Mouse (Mus musculus) lung, embryonic 15.5 days (tissue): ENCODE data around the gene Fndc3b. TPM values are rescaled to one million over a fixed set of nuclear protein-coding genes. Genes with fewer than 3 reads are reported as not detected.

ENCODE experiments used
- ATAC-seq: fragments of 200-750 bp; cut with Nextera tagmentation; 2 replicates; pipeline ENCODE4 v1.8.0; 2017; ENCODE audit warnings: moderate number of reproducible peaks, borderline replicate concordance; ENCODE audit not compliant: low FRiP score, low TSS enrichment; ENCODE audit errors: extremely low read depth
- H3K27ac ChIP-seq: fragments of 300-500 bp; sonication (generic); 2 replicates; pipeline ENCODE4 v1.5.1; 2015; ENCODE audit warnings: moderate library complexity, mild to moderate bottlenecking, inconsistent platforms
- H3K27me3 ChIP-seq: fragments of 300-500 bp; sonication (generic); 2 replicates; pipeline ENCODE4 v1.6.1; 2015; ENCODE audit warnings: inconsistent platforms
- H3K36me3 ChIP-seq: fragments of 300-500 bp; sonication (generic); 2 replicates; pipeline ENCODE4 v1.6.1; 2015; ENCODE audit warnings: inconsistent platforms
- H3K4me1 ChIP-seq: fragments of 300-500 bp; sonication (generic); 2 replicates; pipeline ENCODE4 v1.6.1; 2015; ENCODE audit warnings: inconsistent platforms
- H3K4me2 ChIP-seq: fragments of 300-500 bp; sonication (generic); 2 replicates; pipeline ENCODE4 v1.6.1; 2015; ENCODE audit warnings: inconsistent platforms, mild to moderate bottlenecking, moderate library complexity
- H3K4me3 ChIP-seq: fragments of 300-500 bp; sonication (generic); 2 replicates; pipeline ENCODE4 v1.5.1; 2015; ENCODE audit warnings: mild to moderate bottlenecking, inconsistent platforms
- H3K9ac ChIP-seq: fragments of 300-500 bp; sonication (generic); 2 replicates; pipeline ENCODE4 v1.6.1; 2015; ENCODE audit warnings: inconsistent platforms
- H3K9me3 ChIP-seq: fragments of 300-500 bp; sonication (generic); 2 replicates; pipeline ENCODE4 v1.6.1; 2016; ENCODE audit warnings: inconsistent platforms
- WGBS: fragments of 180-500 bp; shearing (Covaris S2); methylation state at CpG from one replicate; pipeline ENCODE4 v1.1.7; 2015; 5-methylcytosine and 5-hydroxymethylcytosine counted together
- polyA plus RNA-seq: library from polyadenylated mRNA; unstranded; fragments of >200 nt; fragmentation: Nextera tagmentation; extraction: Ambion mirVana; gene quantifications from 2 replicates; pipeline ENCODE4 v1.2.1, GENCODE M21; 2015

Gene Fndc3b
- polyA plus RNA-seq, 1 experiment from 2014 or later = 35.7 TPM

DNA sequence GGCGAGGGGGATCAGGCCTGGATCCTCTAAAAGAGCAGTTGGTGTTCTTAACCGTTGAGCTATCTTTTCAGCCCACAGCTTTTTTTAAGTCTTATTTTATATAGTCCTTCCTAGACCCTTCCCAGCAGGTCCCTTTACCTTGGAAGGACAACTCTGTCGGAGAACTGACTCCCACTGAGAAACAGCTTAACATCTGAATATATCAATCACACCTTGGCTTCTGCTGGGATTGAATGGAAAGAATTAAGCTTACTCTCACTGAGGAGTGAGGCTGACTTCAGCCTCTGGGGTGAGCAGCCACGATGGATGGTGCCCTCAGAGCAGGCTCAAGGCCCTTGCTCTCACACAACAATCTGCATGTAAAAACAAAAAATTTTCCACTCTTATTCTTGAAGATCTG, 179.1 kb downstream of the Fndc3b start:
- Histone ChIP-seq H3K9me3 (no peaks in the 10 kb centered on the region), H3K4me3 (no peak overlapping the region), H3K27ac (no peak overlapping the region), H3K4me2 (no peak overlapping the region), H3K4me1 (no peaks in the 10 kb centered on the region), H3K36me3 (peaks cover 43% of the 10 kb centered on the region), H3K9ac (no peak overlapping the region), H3K27me3 (no peaks in the 10 kb centered on the region)
- no peak for ATAC-seq
- 58% methylated on average over 4 of the region's 4 CpGs for WGBS

DNA sequence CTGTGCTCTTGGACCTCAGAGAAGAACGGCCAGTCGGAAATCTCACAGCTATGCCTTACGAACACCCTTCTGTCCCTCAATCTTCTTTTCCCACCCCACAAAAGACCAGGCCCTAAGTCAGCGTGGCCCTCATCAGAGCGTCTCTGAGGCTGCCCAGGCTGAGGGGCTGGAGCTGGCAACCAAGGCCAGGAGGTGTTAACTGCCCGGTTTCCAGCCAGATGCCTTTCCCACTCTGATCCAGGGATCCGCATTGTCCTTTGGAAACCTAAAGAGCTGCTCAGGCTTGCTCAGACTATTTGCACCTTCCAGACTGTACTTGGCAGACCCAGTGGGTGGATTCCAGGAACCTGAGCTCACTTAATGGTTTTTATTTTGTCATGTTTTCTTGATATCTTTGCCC, 180.7 kb downstream of the Fndc3b start:
- H3K27ac ChIP-seq = 0 out of 2 replicates have a peak overlapping the region, but pooled peaks have one; percentile 12
- H3K27me3 ChIP-seq = no peaks in the 10 kb centered on the region
- no peak for ATAC-seq
- no peaks in the 10 kb centered on the region for H3K4me1 ChIP-seq
- no peak overlapping the region for H3K4me2 ChIP-seq
- peaks cover 31% of the 10 kb centered on the region; the same call in 1 of the 2 replicates for H3K36me3 ChIP-seq
- no peaks in the 10 kb centered on the region for H3K9me3 ChIP-seq
- no peak overlapping the region for H3K9ac ChIP-seq
- WGBS = 76% methylated on average over 7 of the region's 7 CpGs
- H3K4me3 ChIP-seq = no peak overlapping the region

DNA sequence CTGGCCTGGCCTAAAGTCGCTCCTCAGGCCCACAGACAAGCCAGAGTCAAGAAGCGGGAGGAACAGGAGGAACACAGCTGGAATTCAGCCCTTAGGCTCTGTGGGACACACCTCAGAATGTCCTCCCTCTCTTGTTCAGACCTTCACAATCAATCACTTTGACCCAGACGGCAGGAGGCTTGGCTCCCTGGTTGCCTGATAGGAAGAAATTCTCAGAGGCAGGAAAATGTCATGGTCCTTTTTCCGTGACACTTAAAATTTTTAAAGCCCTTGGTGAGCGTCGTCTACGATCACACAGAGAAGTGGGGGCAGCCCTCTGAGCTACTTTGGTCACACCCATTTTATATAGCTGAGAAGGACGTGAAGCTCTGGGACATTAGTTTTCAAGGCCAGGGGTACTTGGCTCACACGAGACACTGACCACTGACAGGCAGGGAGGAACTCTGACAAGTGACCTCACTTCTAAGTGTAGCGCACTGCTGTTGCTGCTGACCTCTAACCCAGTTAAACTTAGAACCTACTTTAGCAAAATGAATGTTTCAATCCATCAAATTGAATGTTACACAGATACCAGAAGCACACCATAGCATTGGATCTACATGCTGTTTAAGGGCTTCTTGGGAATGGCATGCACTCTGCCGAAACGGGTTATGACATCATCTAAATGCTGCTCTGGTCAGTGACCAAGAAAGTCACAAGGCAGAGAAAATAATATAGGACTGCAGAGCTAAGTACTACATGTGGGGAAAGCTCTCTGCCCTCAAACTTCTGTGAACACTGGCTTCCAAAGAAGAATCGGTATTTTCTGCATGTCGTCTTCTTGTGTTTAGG, 181.7 kb downstream of the Fndc3b start:
- no peak overlapping the region for H3K4me2 ChIP-seq
- H3K27ac ChIP-seq = no peak overlapping the region
- H3K9me3 ChIP-seq = no peaks in the 10 kb centered on the region
- no peaks in the 10 kb centered on the region for H3K27me3 ChIP-seq
- WGBS = 57% methylated on average over 14 of the region's 14 CpGs
- peaks cover 25% of the 10 kb centered on the region; the same call in 1 of the 2 replicates for H3K36me3 ChIP-seq
- no peak overlapping the region for H3K4me3 ChIP-seq
- ATAC-seq = no peak
- H3K4me1 ChIP-seq = no peaks in the 10 kb centered on the region
- no peak overlapping the region for H3K9ac ChIP-seq

DNA sequence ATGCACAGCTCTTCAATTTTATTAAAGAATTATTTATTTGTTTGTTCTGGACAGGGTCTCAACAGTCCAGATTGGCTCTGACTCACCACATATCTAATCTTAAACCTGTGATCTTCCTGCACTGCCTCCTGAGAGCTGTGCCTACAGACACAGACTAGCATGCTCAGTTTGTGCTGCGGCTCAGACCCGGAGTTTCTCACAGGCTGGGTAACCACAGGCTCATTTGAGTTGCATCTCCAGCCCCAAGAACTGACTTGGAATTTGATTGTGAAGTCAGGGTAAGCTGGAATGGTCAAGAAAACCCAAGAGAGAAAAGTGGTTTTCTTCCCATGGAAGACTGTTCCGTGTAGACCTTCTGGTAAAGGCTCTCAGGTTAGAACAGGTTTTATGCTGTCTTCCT, 184.1 kb downstream of the Fndc3b start:
- Histone ChIP-seq H3K27ac (no peak overlapping the region), H3K9me3 (no peaks in the 10 kb centered on the region), H3K9ac (no peak overlapping the region), H3K4me3 (no peak overlapping the region), H3K4me2 (no peak overlapping the region), H3K36me3 (peaks cover 13% of the 10 kb centered on the region; the same call in 1 of the 2 replicates), H3K4me1 (peaks cover 8% of the 10 kb centered on the region; the same call in 1 of the 2 replicates), H3K27me3 (no peaks in the 10 kb centered on the region)
- 81% methylated on average over 3 of the region's 3 CpGs for WGBS
- no peak for ATAC-seq

DNA sequence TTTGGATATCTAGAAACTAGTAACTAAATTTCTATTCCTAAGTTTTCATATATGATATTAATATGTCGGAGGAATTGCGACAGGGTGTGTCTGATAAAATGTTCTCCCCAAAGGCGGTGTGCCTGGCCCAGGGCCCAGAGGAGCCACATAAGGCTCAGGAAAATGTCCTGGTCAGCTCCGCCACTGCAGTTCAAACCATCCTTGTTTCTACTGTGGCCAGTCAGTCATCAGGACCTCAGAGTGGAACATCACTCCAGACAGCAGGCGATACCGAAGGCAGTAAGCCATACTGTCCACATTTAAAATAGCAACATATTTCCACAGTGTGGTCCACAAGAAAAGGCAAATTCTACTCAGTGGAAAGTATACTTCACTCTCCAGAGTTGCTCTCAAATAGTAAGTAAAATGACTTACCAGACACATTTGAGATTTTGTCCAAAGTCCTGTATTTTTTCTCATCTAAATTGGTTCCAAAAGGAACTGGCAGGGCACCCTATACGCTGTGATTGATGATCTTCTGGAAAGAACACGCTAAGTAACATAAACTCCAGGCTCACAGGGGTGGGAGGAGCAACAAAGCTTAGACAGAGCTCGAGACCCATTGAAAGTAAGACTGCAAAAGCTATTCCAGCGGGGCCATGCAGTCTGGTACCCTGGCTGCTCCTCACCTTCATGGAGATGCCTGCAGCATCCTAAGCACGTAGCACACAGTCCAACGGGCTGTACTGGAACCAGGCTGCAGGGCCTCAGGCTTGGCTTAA, 187.8 kb downstream of the Fndc3b start:
- H3K27ac ChIP-seq = no peak overlapping the region
- no peaks in the 10 kb centered on the region for H3K27me3 ChIP-seq
- H3K4me1 ChIP-seq = peaks cover 8% of the 10 kb centered on the region; the same call in 1 of the 2 replicates
- 54% methylated on average over 12 of the region's 12 CpGs for WGBS
- H3K4me2 ChIP-seq = no peak overlapping the region
- H3K4me3 ChIP-seq = no peak overlapping the region
- H3K9ac ChIP-seq = no peak overlapping the region
- no peaks in the 10 kb centered on the region for H3K9me3 ChIP-seq
- H3K36me3 ChIP-seq = no peaks in the 10 kb centered on the region; the same call in 1 of the 2 replicates
- peak; percentile 39; the same call in 1 of the 2 replicates for ATAC-seq

DNA sequence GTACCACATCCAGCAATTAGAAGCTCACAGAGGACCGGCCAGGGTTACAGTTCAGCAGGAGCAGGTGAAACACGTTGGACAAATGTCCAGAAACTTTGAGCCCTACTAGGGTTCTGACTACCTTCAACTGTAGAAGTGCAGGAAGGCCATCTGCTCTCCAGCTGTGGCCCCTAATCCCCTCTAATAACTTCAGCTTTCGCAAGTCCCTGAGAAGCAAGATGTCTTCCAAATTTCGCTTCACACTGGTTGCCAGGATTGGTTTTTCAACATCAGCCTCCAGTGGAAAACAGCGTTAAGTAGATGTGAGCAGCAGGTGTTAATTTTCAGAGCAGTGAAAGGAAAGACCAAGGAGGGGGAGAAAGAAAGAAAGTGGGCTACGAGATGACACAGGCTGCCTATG, 190.7 kb downstream of the Fndc3b start:
- H3K9me3 ChIP-seq = no peaks in the 10 kb centered on the region
- no peak for ATAC-seq
- H3K4me2 ChIP-seq = no peak overlapping the region
- no peak overlapping the region for H3K4me3 ChIP-seq
- no peak overlapping the region for H3K27ac ChIP-seq
- 74% methylated on average over 6 of the region's 6 CpGs for WGBS
- peaks cover 8% of the 10 kb centered on the region; the same call in 1 of the 2 replicates for H3K4me1 ChIP-seq
- H3K36me3 ChIP-seq = no peaks in the 10 kb centered on the region
- H3K9ac ChIP-seq = no peak overlapping the region
- no peaks in the 10 kb centered on the region for H3K27me3 ChIP-seq

DNA sequence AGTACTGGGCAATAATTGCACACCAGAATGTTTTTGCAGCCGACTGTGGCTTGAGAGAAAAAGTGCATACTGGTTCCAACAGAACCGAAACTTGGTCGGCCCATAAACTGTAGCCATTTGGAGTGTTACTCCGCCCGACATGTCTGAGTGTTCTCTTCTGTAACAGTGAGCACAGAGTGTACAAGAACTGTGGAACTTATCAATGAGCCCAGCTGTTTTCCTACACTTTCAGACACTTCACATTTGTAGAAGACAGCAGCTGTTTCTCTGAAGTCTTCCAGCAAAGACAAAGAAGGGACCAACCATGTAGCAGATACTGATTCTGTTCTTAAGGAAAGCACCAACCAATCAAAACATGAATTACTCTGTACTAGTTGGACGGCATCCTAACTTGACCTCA, 191.6 kb downstream of the Fndc3b start:
- H3K4me1 ChIP-seq = peaks cover 8% of the 10 kb centered on the region; the same call in 1 of the 2 replicates
- WGBS = 85% methylated on average over 6 of the region's 6 CpGs
- no peaks in the 10 kb centered on the region for H3K9me3 ChIP-seq
- H3K27me3 ChIP-seq = no peaks in the 10 kb centered on the region
- no peaks in the 10 kb centered on the region for H3K36me3 ChIP-seq
- H3K9ac ChIP-seq = no peak overlapping the region
- ATAC-seq = no peak
- no peak overlapping the region for H3K27ac ChIP-seq
- H3K4me3 ChIP-seq = no peak overlapping the region
- no peak overlapping the region for H3K4me2 ChIP-seq

DNA sequence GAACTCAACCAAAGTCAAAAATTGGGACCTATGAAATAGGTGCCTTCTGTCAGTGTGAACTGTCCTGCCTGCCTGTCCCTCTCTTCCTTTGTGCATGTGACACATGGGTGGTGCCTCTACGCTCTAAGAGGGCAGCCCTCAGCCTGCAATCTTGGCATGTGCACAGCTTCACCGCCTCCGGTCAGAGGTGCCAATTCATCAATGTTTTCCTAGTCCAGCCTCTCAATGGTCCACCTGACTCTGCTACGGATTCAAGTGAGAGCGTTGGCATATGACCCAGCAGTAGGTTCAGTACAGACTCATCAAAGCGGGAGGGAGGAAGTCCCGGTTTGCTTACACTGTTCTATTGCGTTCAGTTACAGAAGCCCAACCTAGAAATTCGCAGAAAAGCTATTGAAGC, 192.2 kb downstream of the Fndc3b start:
- ATAC-seq = no peak
- H3K9me3 ChIP-seq = no peaks in the 10 kb centered on the region
- 69% methylated on average over 9 of the region's 9 CpGs for WGBS
- no peaks in the 10 kb centered on the region for H3K36me3 ChIP-seq
- no peak overlapping the region for H3K4me3 ChIP-seq
- H3K27me3 ChIP-seq = no peaks in the 10 kb centered on the region
- H3K27ac ChIP-seq = no peak overlapping the region
- no peak overlapping the region for H3K4me2 ChIP-seq
- H3K9ac ChIP-seq = no peak overlapping the region
- H3K4me1 ChIP-seq = peaks cover 8% of the 10 kb centered on the region; the same call in 1 of the 2 replicates

DNA sequence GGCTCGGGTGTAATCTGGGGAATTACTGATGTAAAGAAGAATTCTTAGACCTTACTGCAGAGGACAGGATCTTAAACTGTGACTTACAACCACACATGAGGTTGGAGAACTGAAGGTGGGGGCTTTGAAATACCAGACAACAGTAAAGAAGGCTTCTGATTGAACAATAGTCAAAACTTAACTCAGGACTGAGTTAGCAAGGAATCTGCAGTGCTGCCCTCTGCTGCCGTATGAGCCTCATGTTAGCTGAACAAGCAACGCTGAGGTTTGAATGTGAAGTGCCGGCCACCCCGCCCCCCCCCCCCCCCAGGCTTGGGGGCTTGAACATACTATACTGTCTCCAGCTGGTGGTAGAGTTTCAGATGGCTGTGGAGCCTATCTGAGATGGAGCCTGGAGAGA, 194.6 kb downstream of the Fndc3b start:
- Histone ChIP-seq H3K9me3 (no peaks in the 10 kb centered on the region), H3K4me1 (no peaks in the 10 kb centered on the region), H3K4me2 (no peak overlapping the region), H3K27me3 (no peaks in the 10 kb centered on the region), H3K36me3 (no peaks in the 10 kb centered on the region), H3K27ac (no peak overlapping the region), H3K9ac (no peak overlapping the region), H3K4me3 (no peak overlapping the region)
- ATAC-seq = no peak
- 41% methylated on average over 5 of the region's 5 CpGs for WGBS

DNA sequence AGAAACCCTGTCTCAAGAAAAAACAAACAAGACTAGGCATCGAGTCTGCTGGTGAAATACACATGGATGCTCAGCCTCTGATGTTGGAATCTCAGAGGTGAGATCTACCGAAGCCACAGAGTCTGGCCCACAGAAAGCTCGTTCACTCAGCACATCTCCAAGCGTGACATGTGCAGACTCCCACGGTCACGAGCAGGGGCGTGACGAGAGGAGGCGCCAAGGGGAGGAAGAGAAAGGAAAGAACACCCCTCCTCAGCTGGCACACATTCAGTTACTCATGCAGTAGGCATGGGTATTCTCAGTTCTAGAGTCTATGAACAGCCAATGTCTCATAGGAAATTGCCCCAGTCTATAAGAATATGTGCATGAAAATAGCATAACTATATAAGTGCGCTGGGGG, 199.3 kb downstream of the Fndc3b start:
- WGBS = 67% methylated on average over 10 of the region's 10 CpGs
- H3K36me3 ChIP-seq = peaks cover 22% of the 10 kb centered on the region

DNA sequence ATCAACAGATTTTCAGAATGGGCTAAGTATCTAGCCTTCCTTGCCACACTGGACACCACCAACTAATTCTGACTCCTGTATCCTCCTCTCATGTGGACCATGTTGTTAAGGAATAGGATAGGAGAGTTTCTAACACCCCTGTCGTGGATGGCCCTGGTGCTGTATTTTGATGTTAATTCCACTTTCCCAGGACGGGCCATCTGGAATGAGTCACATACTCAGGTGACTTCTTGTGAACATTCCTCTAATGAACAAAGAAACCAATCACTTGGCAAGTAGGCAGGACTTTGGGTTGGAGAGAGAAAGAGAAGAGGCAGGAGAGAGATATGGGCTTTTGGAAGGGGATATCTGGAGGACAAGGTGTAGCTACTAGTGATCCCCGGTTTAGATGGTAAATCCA, 204.2 kb downstream of the Fndc3b start:
- Histone ChIP-seq H3K27ac (no peak overlapping the region), H3K27me3 (no peaks in the 10 kb centered on the region), H3K9me3 (no peaks in the 10 kb centered on the region), H3K9ac (no peak overlapping the region), H3K4me3 (no peak overlapping the region), H3K36me3 (peaks cover 53% of the 10 kb centered on the region), H3K4me1 (no peaks in the 10 kb centered on the region), H3K4me2 (no peak overlapping the region)
- ATAC-seq = no peak
- 87% methylated on average over 3 of the region's 3 CpGs for WGBS

More for the DNA sequence above, 199.3 kb downstream of the Fndc3b start:
- Histone ChIP-seq H3K9me3 (no peaks in the 10 kb centered on the region), H3K4me1 (no peaks in the 10 kb centered on the region), H3K4me3 (no peak overlapping the region), H3K27ac (no peak overlapping the region), H3K27me3 (no peaks in the 10 kb centered on the region), H3K9ac (no peak overlapping the region), H3K4me2 (no peak overlapping the region)
- no peak for ATAC-seq

DNA sequence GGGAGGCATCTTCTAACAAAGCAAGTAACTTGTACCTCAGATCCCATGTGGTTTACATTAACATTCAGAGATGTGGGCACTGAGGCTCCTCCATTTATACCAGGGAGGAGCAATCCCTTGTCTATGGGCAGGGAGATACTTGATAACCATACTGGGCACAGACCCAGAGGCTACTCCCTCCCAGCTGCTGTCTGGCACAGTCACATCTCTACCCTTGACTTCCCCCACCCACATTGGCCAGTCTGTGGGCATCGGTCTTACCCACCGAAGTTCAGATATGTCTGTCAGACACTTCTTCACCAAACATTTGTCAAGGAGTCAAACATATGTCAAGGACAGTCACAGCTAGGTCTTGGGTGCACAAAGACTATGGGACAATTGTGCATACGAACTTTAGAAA, 205.5 kb downstream of the Fndc3b start:
- WGBS = 83% methylated on average over 3 of the region's 3 CpGs
- no peaks in the 10 kb centered on the region for H3K27me3 ChIP-seq
- H3K9me3 ChIP-seq = no peaks in the 10 kb centered on the region
- H3K4me3 ChIP-seq = no peak overlapping the region
- no peaks in the 10 kb centered on the region for H3K4me1 ChIP-seq
- ATAC-seq = no peak
- H3K9ac ChIP-seq = no peak overlapping the region
- H3K36me3 ChIP-seq = peaks cover 63% of the 10 kb centered on the region
- no peak overlapping the region for H3K27ac ChIP-seq
- no peak overlapping the region for H3K4me2 ChIP-seq
